Mouse (Mus musculus): Measurements from ENCODE around the gene Pdzd7. TPM values are rescaled to one million over a fixed set of nuclear protein-coding genes. Genes with fewer than 3 reads are reported as not detected.

Pdzd7 gene
- total RNA-seq, 1 experiment = 0.45 TPM

DNA sequence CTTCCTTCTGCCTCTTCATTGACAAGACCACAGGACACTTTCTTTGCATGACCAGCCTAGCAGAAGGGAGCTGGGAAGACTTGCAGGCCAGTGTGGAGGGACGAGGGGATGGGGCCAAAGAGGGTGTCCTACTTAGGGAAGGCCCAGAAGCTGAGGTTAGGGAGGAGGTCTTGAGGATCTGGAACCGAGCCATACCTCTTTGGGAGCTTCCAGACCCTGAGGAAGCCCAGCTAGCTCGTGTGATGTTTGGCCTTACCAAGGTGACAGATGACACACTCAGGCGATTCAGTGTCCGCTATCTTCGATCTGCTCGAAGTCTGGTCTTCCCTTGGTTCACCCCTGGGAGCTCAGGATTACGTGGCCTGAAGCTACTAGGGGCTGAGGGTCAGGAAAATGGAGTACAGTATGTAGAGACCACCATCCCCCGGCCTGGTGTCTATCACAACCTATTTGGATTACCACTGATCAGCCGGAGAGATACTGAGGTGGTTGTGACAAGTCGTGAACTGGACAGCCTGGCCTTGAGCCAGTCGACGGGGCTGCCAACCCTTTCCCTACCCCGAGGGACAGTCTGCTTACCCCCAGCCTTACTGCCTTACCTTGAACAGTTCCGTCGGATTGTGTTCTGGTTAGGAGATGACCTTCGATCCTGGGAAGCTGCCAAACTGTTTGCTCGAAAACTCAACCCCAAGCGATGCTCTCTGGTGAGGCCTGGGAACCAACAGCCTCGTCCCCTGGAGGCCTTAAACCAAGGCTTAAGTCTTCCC lies 37.9 kb downstream of the Pdzd7 start:
- no peak overlapping the region for H3K27ac ChIP-seq (ENCODE audit: insufficient read depth, low read depth, low read length, poor library complexity, severe bottlenecking)
- H3K36me3 ChIP-seq (ENCODE audit: control insufficient read depth, insufficient read depth, low read length, poor library complexity, severe bottlenecking) = peaks cover 50% of the 10 kb centered on the region
- in situ Hi-C loops (cut with MboI; ENCODE audit: low sequenced_read_pairs in 2 of 2, unreplicated experiment in 2 of 2) = no loop called here

DNA sequence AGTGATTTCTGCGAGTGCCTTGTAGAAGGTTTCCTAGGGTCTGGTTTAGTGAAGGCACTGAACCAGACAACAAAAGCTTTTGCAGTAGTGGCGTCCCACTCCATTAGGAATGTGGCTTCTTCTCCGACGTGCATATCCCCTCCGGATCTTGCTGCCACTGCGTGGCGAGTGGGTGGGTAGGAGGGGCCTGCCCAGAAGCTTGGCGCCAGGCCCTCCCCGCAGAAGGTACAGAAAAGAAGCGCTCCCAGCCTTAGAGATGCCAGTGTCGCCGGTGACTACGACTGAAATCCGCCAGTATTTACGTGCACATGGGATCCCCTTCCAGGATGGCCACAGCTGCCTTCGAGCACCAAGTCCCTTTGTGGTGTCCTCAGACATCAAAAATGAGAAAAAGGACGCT lies 38.5 kb downstream of the Pdzd7 start:
- Histone ChIP-seq H3K27ac (ENCODE audit: insufficient read depth, low read depth, low read length, poor library complexity, severe bottlenecking) (peak overlapping the region; percentile 80; the same call in 1 of the 2 replicates), H3K9me3 (ENCODE audit: control insufficient read depth, insufficient read depth, low read depth, low read length) (no peaks in the 10 kb centered on the region), H3K9ac (ENCODE audit: insufficient read depth, low read depth, low read length, poor library complexity, severe bottlenecking) (peak overlapping the region; percentile 97), H3K4me1 (ENCODE audit: control insufficient read depth in 2 of 2, insufficient read depth in 2 of 2, low read length in 2 of 2, poor library complexity in 1 of 2) (peaks cover 5 to 14% of the 10 kb centered on the region in 2 experiments; a peak in 2 of 4 replicates), H3K36me3 (ENCODE audit: control insufficient read depth, insufficient read depth, low read length, poor library complexity, severe bottlenecking) (peaks cover 47% of the 10 kb centered on the region), H3K4me3 (ENCODE audit: insufficient read depth in 1 of 2, low read depth in 1 of 2, low read length in 2 of 2, poor library complexity in 1 of 2, severe bottlenecking in 1 of 2) (peak overlapping the region; percentile 94 to 96)
- no peak for TF ChIP-seq CHD2 (IDR thresholded peaks at IDR 0.05; ENCODE audit: low read depth, low read length)
- no peak for TF ChIP-seq MAFK (IDR thresholded peaks at IDR 0.05; ENCODE audit: insufficient read depth, low read depth, low read length)
- no peak for TF ChIP-seq ZC3H11A (IDR thresholded peaks at IDR 0.05; ENCODE audit: borderline replicate concordance, low read depth, low read length)
- TF ChIP-seq ZNF384 (IDR thresholded peaks at IDR 0.05; ENCODE audit: low read depth, low read length) = no peak
- no peak for TF ChIP-seq HCFC1 (IDR thresholded peaks at IDR 0.05; ENCODE audit: borderline replicate concordance, insufficient read depth, low read length)
- in situ Hi-C loops (cut with MboI; ENCODE audit: low sequenced_read_pairs in 2 of 2, unreplicated experiment in 2 of 2) = no loop called here
- no peak for DNase-seq (ENCODE audit: low read depth, low spot score)

More for the DNA sequence above, 37.9 kb downstream of the Pdzd7 start:
- Histone ChIP-seq H3K4me1 (ENCODE audit: control insufficient read depth in 2 of 2, insufficient read depth in 2 of 2, low read length in 2 of 2, poor library complexity in 1 of 2) (peaks cover 6 to 14% of the 10 kb centered on the region in 2 experiments; a peak in 2 of 4 replicates), H3K9ac (ENCODE audit: insufficient read depth, low read depth, low read length, poor library complexity, severe bottlenecking) (peak overlapping the region; percentile 97; the same call in 1 of the 2 replicates), H3K9me3 (ENCODE audit: control insufficient read depth, insufficient read depth, low read depth, low read length) (no peaks in the 10 kb centered on the region), H3K4me3 (ENCODE audit: insufficient read depth in 1 of 2, low read depth in 1 of 2, low read length in 2 of 2, poor library complexity in 1 of 2, severe bottlenecking in 1 of 2) (peak overlapping the region; percentile 94 to 96)
- TF ChIP-seq HCFC1 (IDR thresholded peaks at IDR 0.05; ENCODE audit: borderline replicate concordance, insufficient read depth, low read length) = no peak
- TF ChIP-seq MAFK (IDR thresholded peaks at IDR 0.05; ENCODE audit: insufficient read depth, low read depth, low read length) = no peak
- TF ChIP-seq ZNF384 (IDR thresholded peaks at IDR 0.05; ENCODE audit: low read depth, low read length) = no peak
- no peak for TF ChIP-seq ZC3H11A (IDR thresholded peaks at IDR 0.05; ENCODE audit: borderline replicate concordance, low read depth, low read length)
- TF ChIP-seq CHD2 (IDR thresholded peaks at IDR 0.05; ENCODE audit: low read depth, low read length) = no peak
- DNase-seq (ENCODE audit: low read depth, low spot score) = no peak

DNA sequence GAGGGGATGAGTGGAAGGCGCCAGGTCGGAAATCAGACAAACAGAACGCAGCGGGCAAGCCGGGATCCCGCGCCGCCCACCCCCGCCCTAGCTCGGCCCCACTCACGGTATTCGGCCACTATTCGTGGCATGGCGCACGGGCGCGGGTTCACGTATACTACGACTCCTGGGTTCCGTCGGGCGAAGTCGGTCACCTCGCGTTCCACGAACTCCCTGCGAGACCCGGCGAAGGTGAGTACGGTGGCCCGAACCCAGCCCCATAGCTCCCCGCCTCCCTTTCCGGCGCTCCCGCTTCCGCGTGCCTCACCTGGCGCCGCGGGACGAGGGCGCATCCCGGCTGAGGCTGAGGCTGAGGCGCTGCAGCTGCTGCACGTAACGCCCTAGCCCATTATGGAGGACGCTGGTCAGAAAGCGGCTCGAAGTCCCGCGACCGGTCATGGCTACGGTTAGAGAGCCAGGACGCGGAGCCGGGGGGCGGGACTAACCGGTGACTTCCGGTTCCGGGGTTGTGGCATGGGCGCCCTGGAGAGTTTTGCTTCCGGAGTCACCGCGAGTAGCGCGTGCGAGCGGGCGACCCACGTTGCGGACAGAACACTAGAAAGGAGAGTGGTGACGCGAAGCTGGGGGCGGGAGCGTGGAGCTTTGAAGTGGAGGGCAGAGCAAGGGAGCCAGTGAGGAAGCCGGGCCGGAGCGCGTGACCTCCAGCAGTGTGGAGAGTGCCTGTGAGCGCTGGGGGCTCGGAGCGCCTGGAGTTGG lies 39.4 kb downstream of the Pdzd7 start, which contains the start of gene Mrpl43:
TSS of gene Mrpl43 (minus strand) at position 486 of the 756 bp plus-strand sequence.
- Histone ChIP-seq H3K27ac (ENCODE audit: insufficient read depth, low read depth, low read length, poor library complexity, severe bottlenecking) (peak within 1 kb of the TSS; percentile 80), H3K9me3 (ENCODE audit: control insufficient read depth, insufficient read depth, low read depth, low read length) (no peaks in the 10 kb centered on the region), H3K4me1 (ENCODE audit: control insufficient read depth in 2 of 2, insufficient read depth in 2 of 2, low read length in 2 of 2, poor library complexity in 1 of 2) (peaks cover 5 to 14% of the 10 kb centered on the region in 2 experiments; a peak in 2 of 4 replicates), H3K36me3 (ENCODE audit: control insufficient read depth, insufficient read depth, low read length, poor library complexity, severe bottlenecking) (peaks cover 43% of the 10 kb centered on the region), H3K4me3 (ENCODE audit: insufficient read depth in 1 of 2, low read depth in 1 of 2, low read length in 2 of 2, poor library complexity in 1 of 2, severe bottlenecking in 1 of 2) (peak within 1 kb of the TSS; percentile 94 to 96), H3K9ac (ENCODE audit: insufficient read depth, low read depth, low read length, poor library complexity, severe bottlenecking) (peak within 1 kb of the TSS; percentile 97)
- in situ Hi-C loops (cut with MboI; ENCODE audit: low sequenced_read_pairs in 2 of 2, unreplicated experiment in 2 of 2) = no loop called here
- DNase-seq (ENCODE audit: low read depth, low spot score) = peak; percentile 89
- TF ChIP-seq MAFK (IDR thresholded peaks at IDR 0.05; ENCODE audit: insufficient read depth, low read depth, low read length) (no peak), ZNF384 (IDR thresholded peaks at IDR 0.05; ENCODE audit: low read depth, low read length) (no peak), CHD2 (IDR thresholded peaks at IDR 0.05; ENCODE audit: low read depth, low read length) (no peak; the same call in 1 of the 2 replicates), ZC3H11A (IDR thresholded peaks at IDR 0.05; ENCODE audit: borderline replicate concordance, low read depth, low read length) (no peak), HCFC1 (IDR thresholded peaks at IDR 0.05; ENCODE audit: borderline replicate concordance, insufficient read depth, low read length) (peak; percentile 74; the same call in 1 of the 2 replicates)

DNA sequence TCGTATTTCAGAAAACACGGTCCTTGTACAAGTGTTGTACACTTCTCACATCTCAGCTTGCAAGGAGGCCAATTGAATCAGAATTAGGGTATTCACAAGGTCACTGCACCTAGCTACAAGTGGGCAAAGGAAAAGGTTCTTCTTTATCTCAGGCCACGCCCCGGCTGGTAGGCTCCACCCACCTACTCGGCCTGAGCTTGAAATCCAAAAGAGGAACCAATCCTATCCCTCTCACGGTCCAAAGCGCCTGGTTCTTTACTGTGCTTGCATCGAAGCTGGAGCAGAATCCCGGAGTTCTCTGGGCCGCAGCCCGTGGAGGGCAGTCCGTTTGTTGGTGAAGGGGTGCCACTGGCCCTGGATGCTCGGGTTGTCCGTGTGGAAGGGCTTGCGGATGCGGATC lies 40.1 kb downstream of the Pdzd7 start, which contains the start of gene Twnk:
TSS of gene Twnk (plus strand) at position 220 of the 400 bp plus-strand sequence.
- Histone ChIP-seq H3K9ac (ENCODE audit: insufficient read depth, low read depth, low read length, poor library complexity, severe bottlenecking) (peak within 1 kb of the TSS; percentile 97), H3K36me3 (ENCODE audit: control insufficient read depth, insufficient read depth, low read length, poor library complexity, severe bottlenecking) (peaks cover 37% of the 10 kb centered on the region), H3K9me3 (ENCODE audit: control insufficient read depth, insufficient read depth, low read depth, low read length) (no peaks in the 10 kb centered on the region), H3K4me1 (ENCODE audit: control insufficient read depth in 2 of 2, insufficient read depth in 2 of 2, low read length in 2 of 2, poor library complexity in 1 of 2) (peaks cover 5 to 14% of the 10 kb centered on the region in 2 experiments; a peak in 2 of 4 replicates), H3K4me3 (ENCODE audit: insufficient read depth in 1 of 2, low read depth in 1 of 2, low read length in 2 of 2, poor library complexity in 1 of 2, severe bottlenecking in 1 of 2) (peak within 1 kb of the TSS; percentile 94 to 96), H3K27ac (ENCODE audit: insufficient read depth, low read depth, low read length, poor library complexity, severe bottlenecking) (peak within 1 kb of the TSS; percentile 80)
- peak; percentile 77 for DNase-seq (ENCODE audit: low read depth, low spot score)
- TF ChIP-seq ZNF384 (IDR thresholded peaks at IDR 0.05; ENCODE audit: low read depth, low read length) (no peak), ZC3H11A (IDR thresholded peaks at IDR 0.05; ENCODE audit: borderline replicate concordance, low read depth, low read length) (no peak), HCFC1 (IDR thresholded peaks at IDR 0.05; ENCODE audit: borderline replicate concordance, insufficient read depth, low read length) (no peak), CHD2 (IDR thresholded peaks at IDR 0.05; ENCODE audit: low read depth, low read length) (no peak), MAFK (IDR thresholded peaks at IDR 0.05; ENCODE audit: insufficient read depth, low read depth, low read length) (no peak)
- in situ Hi-C loops (cut with MboI; ENCODE audit: low sequenced_read_pairs in 2 of 2, unreplicated experiment in 2 of 2) = no loop called here
